Mouse (Mus musculus): ENCODE data around the gene Bach2.

Bach2 gene

DNA sequence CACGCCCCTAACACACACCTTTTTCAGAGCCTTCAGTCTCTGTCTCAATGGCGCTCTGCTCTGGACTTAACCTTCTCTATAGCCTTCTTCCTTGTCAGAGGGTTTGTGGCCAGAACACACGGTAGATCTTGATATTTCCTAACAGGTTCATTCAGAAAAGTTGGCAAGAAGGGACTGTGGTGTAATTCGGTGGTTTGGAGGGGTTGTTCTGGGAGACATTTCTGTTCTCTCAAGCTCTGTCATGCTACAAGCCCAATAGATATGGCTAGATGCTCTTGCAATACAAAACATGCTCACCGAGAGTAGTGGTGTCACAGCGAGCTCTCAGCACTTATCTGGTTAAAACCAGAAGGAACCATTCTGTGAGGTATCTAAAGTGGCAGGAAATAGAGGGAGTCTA is 51.2 kb downstream of the Bach2 start:
- no peak for DNase-seq (ENCODE audit: extremely low spot score, low read depth, low spot score)

DNA sequence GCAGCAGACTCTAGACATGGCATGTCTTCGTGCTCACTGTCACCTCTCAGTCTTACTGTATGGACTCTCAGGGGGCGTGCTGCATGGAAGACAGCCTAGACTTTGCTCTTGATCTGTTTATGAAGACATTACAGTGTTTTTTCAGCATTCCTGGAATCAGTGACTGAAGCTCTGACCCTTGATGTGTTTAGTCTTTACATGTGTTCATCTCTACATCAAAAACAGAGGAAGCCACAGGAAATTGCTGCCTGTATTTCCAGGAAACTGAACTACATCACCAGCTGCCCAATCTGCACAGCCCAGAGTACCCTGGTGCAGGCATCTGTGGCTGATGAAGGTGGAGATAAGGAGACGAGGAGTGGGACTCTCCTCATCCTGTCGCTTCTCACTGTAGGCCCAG is 52.8 kb downstream of the Bach2 start:
- DNase-seq (ENCODE audit: extremely low spot score, low read depth, low spot score) = no peak

DNA sequence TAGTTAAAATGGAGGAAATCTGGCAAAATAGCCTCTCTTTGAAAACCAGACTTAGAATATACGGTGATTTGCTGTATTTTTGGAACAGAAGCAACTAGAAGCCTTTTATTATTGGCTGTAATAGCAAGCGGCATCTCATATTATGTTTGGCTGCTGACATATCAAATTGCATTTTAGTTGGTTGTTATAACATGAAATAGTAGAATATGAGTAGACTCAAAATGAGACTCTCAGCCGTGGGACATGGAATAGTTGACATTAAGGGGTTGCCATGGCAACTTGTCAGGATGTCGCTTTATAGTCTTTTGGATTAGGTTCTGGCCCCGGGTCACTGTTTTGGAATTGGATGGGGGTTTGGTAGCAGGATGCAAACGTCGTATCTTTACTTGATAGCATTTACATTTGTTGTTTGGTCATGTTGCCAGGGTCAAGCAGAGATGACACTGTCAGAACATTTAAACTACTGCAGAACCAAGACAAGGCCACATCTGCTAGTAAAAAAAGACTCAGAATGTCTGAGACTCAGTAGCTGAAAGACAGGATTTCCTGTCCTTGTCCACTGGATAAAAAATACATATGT is 55.2 kb downstream of the Bach2 start:
- DNase-seq (ENCODE audit: extremely low spot score, low read depth, low spot score) = no peak

GRCm38 (mm10) chr4:32297071-32297671 is 58.6 kb downstream of the Bach2 start:
- no peak for DNase-seq (ENCODE audit: extremely low spot score, low read depth, low spot score)

DNA sequence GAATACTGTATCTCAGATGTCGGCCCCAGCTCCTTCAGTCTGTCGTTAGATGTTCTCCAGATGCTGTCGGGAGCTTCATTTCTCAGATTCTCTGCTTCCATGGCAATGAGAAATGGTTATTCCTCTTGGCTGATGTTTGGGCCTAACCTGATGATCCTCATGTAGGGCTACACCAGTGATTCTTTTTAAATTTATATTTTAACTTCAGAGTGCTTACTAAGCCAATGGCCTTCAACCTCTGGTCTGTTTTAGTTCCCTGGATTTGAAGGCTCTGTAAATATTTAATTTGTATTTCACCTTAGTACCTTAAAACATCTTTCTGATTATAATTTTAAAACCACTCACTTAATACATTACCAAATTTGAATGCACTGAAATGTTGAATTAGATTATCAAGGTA is 60.6 kb downstream of the Bach2 start:
- DNase-seq (ENCODE audit: extremely low spot score, low read depth, low spot score) = no peak

- no peak for DNase-seq (ENCODE audit: extremely low spot score, low read depth, low spot score)
Measured at GRCm38 (mm10) chr4:32299970-32300369, 61.4 kb downstream of the Bach2 start.

- DNase-seq (ENCODE audit: extremely low spot score, low read depth, low spot score) = no peak
Measured at GRCm38 (mm10) chr4:32302668-32303067, 64.1 kb downstream of the Bach2 start.

GRCm38 (mm10) chr4:32303076-32303475 is 64.5 kb downstream of the Bach2 start:
- DNase-seq (ENCODE audit: extremely low spot score, low read depth, low spot score) = peak; percentile 82

DNA sequence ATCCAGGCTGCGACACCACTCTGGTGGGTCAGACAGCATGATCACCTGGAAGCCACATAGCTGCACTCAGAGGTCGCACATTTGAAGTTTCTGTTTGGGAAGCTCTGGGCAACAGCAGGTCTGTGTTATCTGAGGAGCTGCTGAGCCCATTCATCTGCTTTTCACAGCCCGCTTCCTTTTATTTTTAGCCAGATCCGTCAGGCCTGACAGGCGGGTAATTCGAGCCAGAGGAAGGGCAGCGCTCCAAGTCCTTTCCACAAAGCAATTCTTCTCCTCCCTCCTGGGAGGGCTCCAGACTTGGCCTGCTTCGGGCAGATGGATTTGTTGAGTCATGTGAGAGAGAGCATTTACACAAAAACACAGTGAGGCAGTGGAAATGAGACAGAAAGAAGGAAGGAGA is 65.1 kb downstream of the Bach2 start:
- DNase-seq (ENCODE audit: extremely low spot score, low read depth, low spot score) = peak; percentile 52

DNA sequence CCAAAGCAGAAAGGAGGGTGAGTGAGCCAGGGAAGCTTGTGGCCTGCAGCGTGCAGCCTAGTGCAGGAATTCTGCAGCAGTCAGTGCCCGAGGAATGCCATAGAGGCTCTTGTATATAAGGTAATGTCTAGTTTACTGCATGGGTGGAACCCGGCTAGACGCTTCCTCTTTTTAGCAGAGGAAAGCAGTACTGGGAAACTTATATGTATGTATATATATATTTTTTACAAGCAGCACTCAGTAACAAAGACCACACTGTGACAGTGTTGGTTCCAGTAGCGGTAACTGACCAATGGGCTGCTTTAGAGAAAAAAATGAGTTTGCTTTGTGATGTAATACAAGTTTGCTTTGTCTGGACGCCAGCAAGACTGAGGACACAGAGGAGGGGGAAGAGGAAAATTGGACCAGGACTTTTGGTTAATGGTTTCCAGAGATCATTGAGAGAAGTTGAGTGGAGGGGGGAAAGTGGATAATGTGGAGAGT is 65.7 kb downstream of the Bach2 start:
- DNase-seq (ENCODE audit: extremely low spot score, low read depth, low spot score) = no peak

DNA sequence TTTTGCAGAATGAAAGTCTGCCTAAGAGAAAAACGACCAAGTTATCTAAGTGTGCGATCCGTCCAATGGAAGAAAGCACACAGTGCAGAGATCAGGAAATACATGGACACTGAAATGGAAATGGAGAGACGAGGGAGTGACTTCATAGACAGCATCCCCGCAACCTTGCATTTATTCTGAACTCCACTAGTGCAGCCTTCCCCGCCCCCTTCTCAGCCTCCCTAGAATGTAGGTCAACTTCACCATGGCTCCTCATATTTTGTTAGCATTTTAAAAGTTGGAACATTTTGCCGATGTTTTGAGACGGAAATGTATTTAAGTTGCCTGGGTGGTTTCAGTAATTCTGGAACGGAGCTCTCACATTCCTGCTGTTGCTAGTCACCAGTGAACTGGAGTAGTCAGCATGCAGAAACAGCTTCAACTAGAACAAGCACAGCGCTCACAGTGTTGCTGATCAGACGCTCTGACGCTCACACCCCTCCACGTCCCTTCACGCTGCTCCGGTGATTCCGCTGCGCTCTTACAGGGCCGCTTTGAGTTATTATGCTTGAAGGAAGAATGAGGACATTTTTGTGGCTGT is 66.5 kb downstream of the Bach2 start:
- DNase-seq (ENCODE audit: extremely low spot score, low read depth, low spot score) = no peak

- no peak for DNase-seq (ENCODE audit: extremely low spot score, low read depth, low spot score)
Measured at GRCm38 (mm10) chr4:32305683-32306082, 67.1 kb downstream of the Bach2 start.

DNA sequence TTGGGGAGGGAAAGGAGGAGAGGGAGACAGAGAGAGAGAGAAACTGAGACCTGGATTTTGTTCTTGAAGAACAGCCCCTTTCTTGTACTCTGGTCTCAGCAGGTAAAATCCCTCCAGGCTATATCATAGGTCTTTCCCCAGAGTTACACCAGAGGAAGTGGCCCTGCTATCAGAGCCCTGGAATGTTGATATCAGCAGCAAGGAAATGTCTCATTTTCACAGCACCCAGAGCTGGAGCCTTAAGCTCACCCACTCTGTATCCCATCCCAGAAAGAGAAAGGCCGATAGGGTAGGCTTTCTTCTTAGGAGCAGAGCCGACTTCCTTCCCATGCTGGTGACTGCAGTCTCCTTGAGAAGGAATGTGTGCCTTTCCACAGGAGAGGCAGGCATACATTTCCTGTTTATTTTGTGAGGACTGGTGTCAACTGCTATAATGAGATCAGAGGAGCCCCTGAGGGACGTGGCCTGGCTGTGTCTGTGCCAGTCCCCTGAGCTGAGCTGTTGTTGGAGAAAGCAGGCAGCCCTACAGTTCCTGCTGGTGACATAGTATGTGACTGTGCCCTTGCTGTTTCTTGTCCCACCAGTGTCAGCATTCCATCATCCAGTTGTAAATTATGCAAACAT is 67.7 kb downstream of the Bach2 start:
- no peak for DNase-seq (ENCODE audit: extremely low spot score, low read depth, low spot score)

- no peak for DNase-seq (ENCODE audit: extremely low spot score, low read depth, low spot score)
Measured at GRCm38 (mm10) chr4:32307215-32307614, 68.6 kb downstream of the Bach2 start.

DNA sequence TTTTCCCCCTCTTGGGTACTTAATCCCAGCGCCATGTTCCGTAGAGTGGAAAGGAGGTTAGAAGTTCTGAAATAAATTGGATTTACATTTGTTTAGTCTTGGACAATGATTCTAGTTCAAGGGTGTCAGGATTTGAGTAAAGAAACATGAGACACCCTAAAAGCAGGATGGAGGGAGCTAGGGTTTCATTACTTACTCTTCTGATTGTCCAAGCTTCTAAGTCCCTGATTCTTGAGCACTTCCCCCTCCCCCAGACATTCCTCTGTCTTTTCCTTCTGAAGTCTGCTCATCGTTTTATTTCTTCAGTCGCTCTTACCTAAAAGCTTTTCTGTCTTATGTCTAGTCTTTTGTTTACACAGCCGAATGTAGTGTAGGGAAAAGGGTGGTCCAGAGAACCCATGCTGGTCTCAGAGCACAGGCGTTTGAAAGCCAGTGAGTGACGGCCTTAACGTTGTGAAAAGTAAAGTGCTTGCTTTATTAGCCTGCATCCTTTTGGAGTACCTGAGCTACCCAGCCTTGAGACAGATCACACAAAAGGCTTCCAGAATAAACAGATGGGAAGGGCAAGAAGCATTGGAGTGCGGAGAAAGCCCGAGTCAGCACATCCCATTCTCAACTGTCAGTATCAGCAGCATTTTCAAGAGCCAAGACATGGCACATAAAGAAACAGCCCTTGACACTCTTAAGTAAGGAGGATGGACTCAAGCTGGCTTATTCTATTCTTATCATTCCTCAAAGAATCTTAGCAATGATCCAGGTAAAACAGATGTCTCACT is 73.8 kb downstream of the Bach2 start:
- DNase-seq (ENCODE audit: extremely low spot score, low read depth, low spot score) = no peak

DNA sequence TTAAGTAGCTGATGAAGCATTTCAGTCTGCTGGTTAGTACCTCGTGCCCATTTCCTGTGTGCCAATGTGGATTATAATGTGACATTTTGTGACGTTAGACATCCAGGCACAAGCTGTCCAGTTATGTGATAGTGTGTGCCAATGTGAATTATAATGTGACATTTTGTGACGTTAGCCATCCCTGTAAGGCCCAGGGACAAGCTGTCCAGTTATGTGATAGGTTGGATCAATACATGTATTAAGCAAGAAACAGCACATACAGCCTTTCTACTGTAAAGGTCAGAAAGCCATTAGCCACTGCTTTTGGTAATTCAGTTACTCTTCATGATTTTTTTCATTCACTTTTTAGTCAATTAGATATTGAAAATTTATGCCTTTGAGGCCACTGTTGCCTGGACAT is 76.3 kb downstream of the Bach2 start:
- no peak for DNase-seq (ENCODE audit: extremely low spot score, low read depth, low spot score)

DNA sequence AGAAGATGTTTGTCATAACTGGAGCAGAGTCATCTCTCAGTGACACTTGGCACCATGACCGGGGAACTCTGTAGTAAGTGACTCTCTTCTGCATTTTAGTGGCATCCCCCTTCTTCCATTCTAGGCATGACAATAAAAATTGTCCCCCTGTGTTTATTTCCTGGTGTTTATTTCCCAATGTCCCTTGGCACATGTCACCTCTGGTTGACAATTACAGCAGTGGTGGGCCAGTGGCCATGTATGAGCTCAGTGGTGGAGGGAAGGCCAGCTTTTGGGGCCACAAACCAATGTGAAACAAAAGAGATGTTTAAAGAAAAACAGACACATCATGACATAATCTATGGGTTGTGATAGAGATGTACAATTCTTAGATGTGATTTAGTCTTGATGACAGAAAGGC is 80.0 kb downstream of the Bach2 start:
- no peak for DNase-seq (ENCODE audit: extremely low spot score, low read depth, low spot score)

GRCm38 (mm10) chr4:32319327-32319726 is 80.7 kb downstream of the Bach2 start:
- no peak for DNase-seq (ENCODE audit: extremely low spot score, low read depth, low spot score)

- DNase-seq (ENCODE audit: extremely low spot score, low read depth, low spot score) = no peak
Measured at GRCm38 (mm10) chr4:32320039-32320438, 81.4 kb downstream of the Bach2 start.

DNA sequence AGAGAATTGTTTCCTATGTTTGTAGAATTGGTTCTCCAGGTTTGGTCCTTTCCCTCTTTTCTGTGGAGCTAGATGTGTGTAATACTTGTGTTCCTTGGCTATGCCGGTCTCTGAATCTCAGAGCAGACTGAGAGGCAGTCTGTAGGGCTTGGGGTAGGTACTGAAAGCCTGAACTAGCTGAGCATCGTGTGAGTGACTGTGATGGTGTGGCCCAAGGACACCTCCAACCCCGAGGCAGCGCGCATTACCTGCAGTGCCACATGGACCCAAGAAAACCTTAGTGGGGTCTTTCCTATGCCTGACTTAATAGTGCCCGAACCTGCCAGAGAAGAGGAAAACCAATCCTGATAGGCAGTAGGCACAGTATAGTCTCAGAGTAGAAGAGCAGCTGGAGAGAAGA is 85.5 kb downstream of the Bach2 start:
- DNase-seq (ENCODE audit: extremely low spot score, low read depth, low spot score) = no peak

- no peak for DNase-seq (ENCODE audit: extremely low spot score, low read depth, low spot score)
Measured at GRCm38 (mm10) chr4:32324967-32325366, 86.4 kb downstream of the Bach2 start.

Measured in hindlimb bud, embryonic 11.5 days (tissue).